Mouse (Mus musculus): ENCODE measurements around the gene Uap1l1. TPM values are rescaled to one million over a fixed set of nuclear protein-coding genes. Genes with fewer than 3 reads are reported as not detected.
A peak's percentile ranks its signal among the peaks of the same experiment; 100 is the strongest.
"Not testable (repeated sequence)": the region's sequence is repeated elsewhere in the genome, so short reads cannot be mapped to it uniquely, and the experiment has no call there.

Uap1l1 gene
- 1 to 10 TPM; 7.3 to 9.5 TPM for total RNA-seq (2021)

- DNase-seq: peak; percentile 82
These were observed at the start of gene Uap1l1 for GRCm38 (mm10) chr2:25365091-25365761. TSS of gene Uap1l1 (minus strand) at chr2:25365682.

- DNase-seq: not testable (repeated sequence)
These were observed 48.0 kb upstream of the Uap1l1 start for GRCm38 (mm10) chr2:25413436-25413835.

DNA sequence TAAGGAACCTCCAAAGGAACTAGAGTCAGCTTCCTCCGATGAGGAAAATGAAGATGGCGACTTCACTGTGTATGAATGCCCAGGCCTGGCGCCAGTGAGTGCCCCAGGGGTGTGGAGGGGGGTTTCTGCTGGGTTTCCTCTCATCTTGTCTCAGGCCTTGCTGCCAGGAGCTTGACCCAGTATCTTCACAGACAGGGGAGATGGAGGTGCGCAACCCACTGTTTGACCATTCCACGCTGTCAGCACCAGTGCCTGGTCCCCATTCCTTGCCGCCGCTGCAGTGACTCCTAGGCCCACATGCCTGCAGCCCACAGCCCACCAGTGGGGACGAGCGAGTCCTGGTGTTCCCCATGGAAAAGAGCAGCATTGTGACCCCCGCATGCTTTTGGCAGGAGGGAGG is 43.4 kb upstream of the Uap1l1 start:
- no peak for DNase-seq

- DNase-seq: no peak
These were observed 38.5 kb upstream of the Uap1l1 start for GRCm38 (mm10) chr2:25403994-25404393.

GRCm38 (mm10) chr2:25402972-25403601 is 37.6 kb upstream of the Uap1l1 start:
- DNase-seq: peak; percentile 76

DNA sequence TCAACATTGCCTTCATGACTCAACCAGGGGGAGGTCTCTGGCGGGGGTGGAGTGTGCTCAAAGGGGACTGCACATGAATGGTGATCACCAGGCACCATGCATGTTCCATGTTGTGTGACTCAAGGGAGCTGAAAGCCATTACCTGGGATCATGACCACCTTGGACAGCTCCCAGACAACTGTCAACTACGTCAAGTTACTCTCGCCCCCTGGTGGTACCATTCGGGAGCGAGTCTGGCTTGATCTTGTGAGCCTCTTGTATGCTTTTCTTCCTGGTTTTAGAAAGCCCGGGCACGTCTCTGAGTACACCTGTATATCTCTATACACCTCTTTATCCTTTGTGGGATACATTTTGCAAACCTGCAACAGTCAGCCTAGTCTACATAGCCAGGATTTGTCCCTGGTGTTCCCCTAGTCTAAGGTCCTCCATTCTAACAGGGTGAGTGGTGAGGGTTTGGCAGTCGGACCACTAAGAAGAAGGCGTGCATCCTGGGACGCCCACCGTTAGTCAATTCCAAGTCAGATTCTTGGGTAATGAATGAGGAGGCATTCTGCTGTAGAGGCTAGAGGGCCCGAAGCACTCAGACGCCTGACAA is 37.0 kb upstream of the Uap1l1 start:
- peak; percentile 87 for DNase-seq

DNA sequence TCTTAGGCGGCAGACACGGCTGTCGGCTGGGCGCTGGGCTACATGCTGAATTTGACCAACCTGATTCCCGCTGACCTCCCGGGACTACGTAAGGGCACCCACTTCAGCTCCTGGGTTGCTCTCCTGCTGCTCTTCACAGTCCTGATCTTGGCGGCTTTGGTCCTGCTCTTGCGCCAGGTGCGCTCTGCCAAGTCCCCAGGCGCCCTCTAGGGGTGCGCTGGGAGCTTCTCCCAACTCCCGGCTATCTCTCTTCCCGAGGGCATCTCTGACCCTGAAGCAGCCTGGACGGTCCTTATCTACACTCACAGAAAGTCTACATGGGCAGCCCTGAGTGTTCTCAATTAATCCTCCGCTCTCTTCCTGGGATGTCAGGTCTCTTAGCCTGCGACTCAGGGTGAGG is 35.3 kb upstream of the Uap1l1 start:
- peak; percentile 64 for DNase-seq

DNA sequence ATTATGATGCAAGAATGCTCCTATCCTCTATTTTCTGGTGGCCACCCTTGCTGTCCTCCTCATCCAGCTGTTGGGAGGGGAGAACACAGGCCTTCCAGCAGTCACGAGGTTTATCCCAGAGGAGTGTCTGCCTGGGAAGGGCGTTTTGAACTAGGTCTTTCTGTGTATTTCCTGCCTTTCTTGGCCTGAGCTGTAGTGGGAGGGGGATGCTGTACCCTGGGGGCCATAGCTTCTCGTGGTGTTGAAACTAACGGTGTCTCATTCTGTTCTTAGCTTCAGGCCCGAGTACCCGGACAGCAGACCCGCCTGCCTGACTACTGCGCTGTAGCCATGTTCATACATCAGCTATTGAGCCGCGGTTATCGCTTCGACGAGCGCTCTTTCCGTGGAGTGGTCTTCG is 34.8 kb upstream of the Uap1l1 start:
- DNase-seq: peak; percentile 36

DNA sequence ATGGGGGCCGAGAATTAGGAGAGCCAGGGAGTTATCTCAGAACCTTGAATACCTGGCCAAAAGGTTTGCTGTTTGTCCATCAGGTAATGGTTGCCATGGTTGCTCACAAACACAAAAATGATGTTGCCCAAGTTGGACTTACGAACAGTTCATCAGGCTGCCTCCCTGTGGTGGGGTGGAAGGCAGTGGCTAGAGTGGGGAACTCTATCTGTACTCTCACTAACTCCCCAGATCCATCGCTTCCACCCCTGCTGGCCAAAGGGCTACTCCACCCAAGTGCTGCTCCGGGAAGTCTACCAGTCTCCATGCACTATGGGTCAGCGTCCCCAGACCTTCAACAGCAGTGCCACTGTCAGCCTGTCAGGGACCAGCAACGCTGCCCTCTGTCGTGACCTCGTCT is 33.6 kb upstream of the Uap1l1 start, which contains the start of gene Npdc1:
Gene Npdc1 (plus strand): TSS at position 301 of the 400 bp plus-strand sequence.
- no peak for DNase-seq

DNA sequence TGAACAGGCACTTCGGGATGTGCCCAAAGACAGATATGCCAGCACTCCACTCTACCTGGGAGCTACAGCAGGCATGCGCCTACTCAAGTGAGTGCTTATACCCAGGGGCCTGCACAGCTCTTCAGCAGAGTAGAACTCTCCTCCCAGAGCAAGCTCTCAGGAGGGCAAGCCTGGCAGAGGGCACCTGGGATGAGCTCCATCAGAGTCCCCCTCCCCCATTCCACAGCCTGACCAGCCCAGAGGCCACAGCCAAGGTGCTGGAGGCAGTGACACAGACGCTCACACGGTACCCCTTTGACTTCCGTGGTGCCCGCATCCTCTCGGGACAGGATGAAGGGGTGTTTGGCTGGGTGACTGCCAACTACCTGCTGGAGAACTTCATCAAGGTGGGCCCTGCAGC is 32.6 kb upstream of the Uap1l1 start:
- DNase-seq: no peak

- no peak for DNase-seq
These were observed 31.5 kb upstream of the Uap1l1 start for GRCm38 (mm10) chr2:25397010-25397409.

GRCm38 (mm10) chr2:25396597-25396983 is 31.1 kb upstream of the Uap1l1 start:
- DNase-seq: peak; percentile 27

GRCm38 (mm10) chr2:25395721-25396596 is 30.5 kb upstream of the Uap1l1 start, which contains the start of gene Entpd2:
TSS of gene Entpd2 (plus strand) at chr2:25395874.
- DNase-seq: peak; percentile 49

DNA sequence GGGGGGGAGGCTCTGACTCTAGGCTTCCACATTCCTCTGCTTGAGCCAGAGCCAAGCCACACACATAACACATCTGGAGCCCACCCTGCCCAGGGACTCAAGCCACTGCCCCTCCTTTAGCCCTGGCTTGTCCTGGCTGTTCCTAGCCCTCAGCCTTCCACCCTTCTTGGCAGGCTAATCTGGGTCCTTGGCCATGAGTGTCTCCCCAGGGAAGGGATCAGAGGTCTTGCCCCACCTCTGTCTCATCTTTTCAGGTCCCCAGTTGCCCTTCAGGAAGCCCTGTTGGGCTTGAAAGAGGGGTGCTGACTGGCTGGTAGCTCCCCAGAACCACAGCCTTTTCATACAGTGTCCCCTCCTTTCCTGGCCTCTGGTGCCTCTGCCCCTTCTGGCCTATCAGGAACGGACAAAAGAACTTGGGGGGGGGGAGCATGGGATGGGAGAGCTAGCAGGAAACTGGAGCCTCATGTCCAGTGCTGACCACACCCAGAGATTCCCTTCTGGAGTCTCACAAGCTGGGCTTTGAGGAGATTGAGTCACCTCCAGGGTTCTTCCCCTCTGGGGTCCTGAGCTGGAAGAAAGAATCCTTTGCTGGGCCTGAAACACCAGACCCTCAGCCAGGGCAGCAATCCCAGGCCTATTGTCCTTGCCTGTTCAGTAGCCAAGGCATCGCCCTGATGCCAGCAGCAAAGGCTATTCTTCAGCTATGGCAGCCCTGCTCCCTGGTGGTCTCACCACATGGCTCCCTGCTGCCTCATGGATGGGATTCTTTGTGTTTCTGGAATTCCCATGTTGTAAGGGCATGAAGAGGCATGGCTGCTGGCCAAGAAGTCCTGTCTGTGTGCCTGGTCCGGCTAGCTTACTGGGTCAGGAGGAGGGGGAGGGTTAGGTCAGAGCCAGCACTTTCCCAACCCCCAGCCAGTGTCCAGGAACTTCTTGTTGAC is 29.1 kb upstream of the Uap1l1 start:
- peak; percentile 33 for DNase-seq

DNA sequence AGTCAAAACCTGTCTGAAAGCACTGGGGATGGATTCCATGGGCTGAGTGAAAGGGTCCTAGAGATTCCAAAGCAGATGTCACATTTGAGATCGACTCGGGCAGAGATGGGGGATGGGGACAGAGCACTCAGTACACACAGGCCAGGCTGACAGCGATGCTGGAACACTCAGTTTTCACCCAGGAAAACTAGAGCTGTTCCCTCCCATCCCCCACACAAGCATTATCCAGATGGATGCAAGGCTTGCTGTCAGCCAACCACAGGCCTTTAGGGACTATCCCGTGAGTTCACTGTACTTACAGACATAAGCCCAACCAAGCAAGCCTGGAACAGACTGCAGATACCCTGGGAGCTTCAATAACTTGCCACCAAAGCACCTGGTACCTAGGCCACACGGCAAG is 25.8 kb upstream of the Uap1l1 start:
- no peak for DNase-seq

DNA sequence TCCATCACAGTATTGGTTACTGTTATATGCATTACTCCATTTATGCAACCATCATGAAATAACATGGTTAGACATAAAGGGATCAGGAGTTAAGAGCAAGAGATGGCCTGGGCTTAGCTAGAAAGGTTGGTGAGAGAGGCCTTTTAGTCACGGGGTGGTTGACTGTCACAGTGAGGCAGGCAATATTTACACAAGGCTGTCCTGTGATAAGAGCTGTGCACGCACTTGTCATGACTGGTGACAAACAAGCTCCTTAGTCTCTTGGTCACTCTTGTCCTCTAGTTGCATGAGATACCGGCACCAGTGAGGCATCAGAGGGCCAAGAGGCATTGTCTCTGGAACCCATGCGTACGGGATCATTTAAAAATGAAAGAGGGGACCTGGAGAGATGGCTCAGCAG is 19.0 kb upstream of the Uap1l1 start:
- no peak for DNase-seq

GRCm38 (mm10) chr2:25376589-25376988 is 11.1 kb upstream of the Uap1l1 start:
- DNase-seq: peak; percentile 67

DNA sequence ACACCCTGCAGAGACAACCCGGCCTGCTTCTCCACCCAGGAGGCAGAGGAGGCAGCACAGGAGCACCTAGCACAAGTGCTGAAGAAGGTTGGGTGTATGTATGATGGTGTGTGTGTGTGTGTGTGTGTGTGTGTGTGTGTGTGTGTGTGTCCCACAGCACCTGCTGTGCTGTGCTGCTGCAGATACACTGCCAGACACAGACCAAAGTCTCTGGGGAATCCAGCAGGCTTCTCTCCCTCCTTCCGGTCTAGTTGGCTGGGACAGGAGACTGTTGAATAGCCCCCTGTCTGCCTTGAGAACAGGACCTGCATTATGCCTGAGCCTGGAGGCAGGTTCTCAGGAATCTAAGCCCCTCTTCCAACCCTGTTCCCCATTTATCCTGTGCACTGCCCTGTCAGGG is 7.9 kb upstream of the Uap1l1 start:
- DNase-seq: no peak

DNA sequence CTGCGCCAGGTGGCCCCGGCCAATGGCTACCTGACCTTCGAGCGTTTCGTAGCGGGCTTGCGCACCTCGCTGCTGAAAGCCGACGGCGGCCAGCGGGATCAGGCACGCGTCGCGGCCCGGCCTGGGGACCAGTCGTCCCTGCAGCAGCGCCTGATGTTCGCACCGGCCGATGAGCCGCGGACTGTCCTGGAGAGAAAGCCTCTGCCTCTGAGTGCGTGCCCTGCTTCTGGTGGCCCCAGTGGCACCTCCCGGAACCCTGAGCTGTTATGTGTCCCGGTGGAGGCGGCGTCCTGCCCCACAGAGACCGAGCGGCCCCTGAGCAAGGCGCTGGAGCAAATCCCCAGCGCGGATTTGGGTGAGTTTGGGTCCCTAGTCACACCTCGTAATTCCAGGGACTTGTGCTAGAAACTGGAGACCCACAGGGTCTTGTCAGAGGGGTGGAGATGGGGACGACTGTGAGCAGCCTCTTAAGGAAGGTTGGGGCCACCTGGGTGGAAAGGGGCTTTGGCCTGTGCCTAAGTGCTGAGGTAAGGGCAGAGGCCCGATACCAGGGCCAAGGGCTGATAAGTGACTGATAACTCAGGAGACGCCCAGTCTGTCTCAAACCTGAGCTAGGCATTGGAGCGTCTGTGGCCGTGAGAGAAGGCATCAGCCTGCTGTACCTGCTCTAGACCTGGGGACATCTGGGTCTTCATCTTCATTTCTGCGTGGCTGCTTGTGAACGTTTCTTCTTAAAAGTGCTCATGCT is 7.3 kb upstream of the Uap1l1 start:
- DNase-seq: no peak

GRCm38 (mm10) chr2:25371764-25372643 is 6.5 kb upstream of the Uap1l1 start, which contains the start of gene Sapcd2:
TSS of gene Sapcd2 (plus strand) at chr2:25372321.
- DNase-seq: peak; percentile 87
